ENCODE assay signal across 8 mouse cellular contexts in the genomic region with DNA sequence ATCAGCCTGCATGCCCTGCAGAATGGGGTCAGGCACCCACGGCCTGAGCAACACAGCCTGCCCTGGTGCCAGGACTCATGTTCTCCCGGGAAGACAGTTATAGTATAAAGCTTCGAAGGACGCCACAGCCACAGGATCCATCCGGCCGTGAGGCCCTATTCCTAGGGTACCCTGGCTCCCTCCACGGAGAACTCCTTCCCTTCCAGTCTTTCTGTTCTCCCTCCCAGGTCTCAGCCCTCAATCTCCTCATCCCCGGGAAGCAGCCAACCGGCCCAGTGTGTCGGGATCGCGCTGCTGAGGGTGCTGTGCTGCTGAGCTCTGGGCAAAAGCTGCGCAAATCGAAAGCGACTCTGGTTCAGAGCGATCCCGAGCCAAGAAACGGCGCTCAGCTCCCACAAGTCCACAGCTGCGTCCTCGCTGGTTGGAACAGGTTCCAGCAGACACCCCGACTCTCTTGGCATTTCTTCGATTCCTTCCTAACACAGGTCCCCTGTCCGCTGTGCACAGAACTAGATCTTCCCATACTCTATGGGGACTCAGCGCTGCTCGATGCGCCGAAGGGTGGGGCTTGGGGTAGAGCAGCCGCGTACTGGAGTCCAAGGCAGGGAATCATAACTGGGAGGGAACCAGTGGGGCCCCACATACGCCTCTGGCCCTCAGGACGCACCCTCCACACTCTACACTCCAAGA. TPM values are rescaled to one million over a fixed set of nuclear protein-coding genes. Genes with fewer than 3 reads are reported as not detected.
DNase-seq lines count a peak whose midpoint lies in the region; ATAC-seq and TF ChIP-seq lines count a peak whose summit lies in the region.

No protein-coding gene starts in this region.

- H3K4me2 ChIP-seq in hindbrain, embryonic 12.5 days (replicated peaks) = peak overlapping the region; percentile 56
- peak overlapping the region; percentile 76 for H3K4me2 ChIP-seq in liver, postnatal 0 days (ENCODE audit: low read depth, low read length)

- peak; percentile 38 for ATAC-seq in hindbrain, embryonic 12.5 days (ENCODE audit: low FRiP score)
- no peak for ATAC-seq in liver, postnatal 0 days
- ATAC-seq in erythroid progenitor cell, adult 5-6 weeks (replicated peaks; ENCODE audit: low FRiP score, poor library complexity, severe bottlenecking) = no peak

- H3K4me3 ChIP-seq in thymus, adult 2 months (ENCODE audit: control insufficient read depth, insufficient read depth, low read length) = peak overlapping the region; percentile 26
- peak overlapping the region; percentile 31 for H3K4me3 ChIP-seq in hindbrain, embryonic 12.5 days
- peak overlapping the region; percentile 56 for H3K4me3 ChIP-seq in liver, postnatal 0 days (ENCODE audit: low read depth, low read length)

- no peak for TF ChIP-seq CTCF in thymus, adult 2 months (IDR thresholded peaks at IDR 0.05; ENCODE audit: borderline replicate concordance, control insufficient read depth, extremely low read depth, insufficient read depth, low read length, poor library complexity)
- TF ChIP-seq CTCF in liver, postnatal 0 days (IDR thresholded peaks at IDR 0.05; ENCODE audit: low read depth) = no peak

- peaks cover 6% of the 10 kb centered on the region; the same call in 1 of the 2 replicates for H3K27me3 ChIP-seq in thymus, adult 2 months (ENCODE audit: control insufficient read depth, insufficient read depth, low read length)
- peaks cover 61% of the 10 kb centered on the region for H3K27me3 ChIP-seq in hindbrain, embryonic 12.5 days
- peaks cover 68% of the 10 kb centered on the region for H3K27me3 ChIP-seq in liver, postnatal 0 days (ENCODE audit: insufficient read depth, low read length)

- DNase-seq in adrenal gland, postnatal 10 days = peak; percentile 35
- DNase-seq in adrenal gland, adult 18-20 months (ENCODE audit: low spot score in 2 of 2) = no peak
- no peak for DNase-seq in thymus, adult 2 months
- no peak for DNase-seq in thymus, postnatal 0 days (ENCODE audit: low spot score)
- no peak for DNase-seq in liver, postnatal 0 days
- DNase-seq in right cerebral cortex, adult 18-20 months = no peak

- no peak for TF ChIP-seq POLR2A in thymus, adult 2 months (IDR thresholded peaks at IDR 0.05; ENCODE audit: control insufficient read depth, extremely low read depth, insufficient read depth, low read length, poor library complexity)

- no peaks in the 10 kb centered on the region for H3K9me3 ChIP-seq in hindbrain, embryonic 12.5 days (replicated peaks)
- H3K9me3 ChIP-seq in liver, postnatal 0 days (ENCODE audit: low read length) = no peaks in the 10 kb centered on the region

- WGBS in thymus, adult 2 months = 4% methylated on average over 32 of the region's 32 CpGs
- 3% methylated on average over 32 of the region's 32 CpGs for WGBS in hindbrain, embryonic 12.5 days
- WGBS in liver, postnatal 0 days (ENCODE audit: insufficient replicate concordance) = under 1% methylated on average over 32 of the region's 32 CpGs

- H3K4me1 ChIP-seq in thymus, adult 2 months (replicated peaks; ENCODE audit: control insufficient read depth, insufficient read depth, low read length) = no peaks in the 10 kb centered on the region
- peaks cover 55% of the 10 kb centered on the region for H3K4me1 ChIP-seq in hindbrain, embryonic 12.5 days
- H3K4me1 ChIP-seq in liver, postnatal 0 days (ENCODE audit: insufficient read depth) = peaks cover 6% of the 10 kb centered on the region; the same call in 1 of the 2 replicates

- peak overlapping the region; percentile 59 for H3K9ac ChIP-seq in hindbrain, embryonic 12.5 days
- no peak overlapping the region; the same call in 1 of the 2 replicates for H3K9ac ChIP-seq in liver, postnatal 0 days (replicated peaks)

- no peak for TF ChIP-seq EP300 in liver, postnatal 0 days (IDR thresholded peaks at IDR 0.05; ENCODE audit: low read depth)

- no peaks in the 10 kb centered on the region for H3K36me3 ChIP-seq in thymus, adult 2 months (ENCODE audit: control insufficient read depth, insufficient read depth, low read length)
- no peaks in the 10 kb centered on the region for H3K36me3 ChIP-seq in hindbrain, embryonic 12.5 days
- H3K36me3 ChIP-seq in liver, postnatal 0 days (replicated peaks; ENCODE audit: insufficient read depth, low read length) = no peaks in the 10 kb centered on the region

- no peak overlapping the region for H3K27ac ChIP-seq in thymus, adult 2 months (ENCODE audit: control insufficient read depth, insufficient read depth, low read length)
- H3K27ac ChIP-seq in hindbrain, embryonic 12.5 days = peak overlapping the region; percentile 37; the same call in 1 of the 2 replicates
- no peak overlapping the region for H3K27ac ChIP-seq in liver, postnatal 0 days (ENCODE audit: low read depth)

RNA-seq across cellular contexts. Expression of a gene that starts 11.0 kb away (rescaled TPM):
- total RNA-seq in adrenal gland, postnatal 10 days (2021) = under 1 TPM; 0.42 to 0.60 TPM
- under 1 TPM; 0.27 to 0.32 TPM for total RNA-seq in adrenal gland, adult 18-20 months (2021)
- polyA plus RNA-seq in thymus, adult 2 months (2012; rRNA removed) = 0.85 and 1.2 TPM in 2 replicates
- polyA plus RNA-seq in thymus, postnatal 0 days (2015; fragmentation: Nextera tagmentation; extraction: Ambion mirVana) = 0.17 and 0.29 TPM in 2 replicates
- polyA plus RNA-seq in hindbrain, embryonic 12.5 days (2016; fragmentation: Nextera tagmentation; extraction: Ambion mirVana) = 62.7 and 67.2 TPM in 2 replicates
- not detected in 2 replicates for polyA plus RNA-seq in liver, postnatal 0 days (2015; fragmentation: Nextera tagmentation; extraction: Ambion mirVana)
- total RNA-seq in erythroid progenitor cell, adult 5-6 weeks (2015; ENCODE audit: low replicate concordance) = not detected in 2 replicates
- not detected in 2 replicates for total RNA-seq in erythroid progenitor cell, adult 5-6 weeks (2017; ENCODE audit: low replicate concordance)

Comparison
In these comparisons a context has a peak if more than half of its experiments do, and no peak if none do; other contexts are left out.
1. RNA of a gene that starts 11.0 kb away (polyA plus RNA-seq): 62.7 to 67.2 TPM in hindbrain, embryonic 12.5 days; 0.85 to 1.2 TPM in thymus, adult 2 months, 0.17 to 0.29 TPM in thymus, postnatal 0 days and not detected in liver, postnatal 0 days; every median in the first group is over 10 times any median in the second.
2. Peak in every context shown above with its lines, with median percentiles within 50 percentile points of each other: H3K4me3 ChIP-seq.